Mouse (Mus musculus) adrenal gland, adult 8-10 months (tissue): ENCODE results near the gene Ccna1. TPM values are rescaled to one million over a fixed set of nuclear protein-coding genes. Genes with fewer than 3 reads are reported as not detected.
A peak's percentile ranks its signal among the peaks of the same experiment; 100 is the strongest.

Experiments
- DNase-seq: peaks from one replicate; pipeline ENCODE4 v3.0.0; 2022
- total RNA-seq, 4 experiments: library from RNA; stranded (reverse); gene quantifications; 2 replicates each; pipeline ENCODE4 v1.2.4; 2022

Gene Ccna1
- total RNA-seq, 4 experiments from 2014 or later = not detected

DNA sequence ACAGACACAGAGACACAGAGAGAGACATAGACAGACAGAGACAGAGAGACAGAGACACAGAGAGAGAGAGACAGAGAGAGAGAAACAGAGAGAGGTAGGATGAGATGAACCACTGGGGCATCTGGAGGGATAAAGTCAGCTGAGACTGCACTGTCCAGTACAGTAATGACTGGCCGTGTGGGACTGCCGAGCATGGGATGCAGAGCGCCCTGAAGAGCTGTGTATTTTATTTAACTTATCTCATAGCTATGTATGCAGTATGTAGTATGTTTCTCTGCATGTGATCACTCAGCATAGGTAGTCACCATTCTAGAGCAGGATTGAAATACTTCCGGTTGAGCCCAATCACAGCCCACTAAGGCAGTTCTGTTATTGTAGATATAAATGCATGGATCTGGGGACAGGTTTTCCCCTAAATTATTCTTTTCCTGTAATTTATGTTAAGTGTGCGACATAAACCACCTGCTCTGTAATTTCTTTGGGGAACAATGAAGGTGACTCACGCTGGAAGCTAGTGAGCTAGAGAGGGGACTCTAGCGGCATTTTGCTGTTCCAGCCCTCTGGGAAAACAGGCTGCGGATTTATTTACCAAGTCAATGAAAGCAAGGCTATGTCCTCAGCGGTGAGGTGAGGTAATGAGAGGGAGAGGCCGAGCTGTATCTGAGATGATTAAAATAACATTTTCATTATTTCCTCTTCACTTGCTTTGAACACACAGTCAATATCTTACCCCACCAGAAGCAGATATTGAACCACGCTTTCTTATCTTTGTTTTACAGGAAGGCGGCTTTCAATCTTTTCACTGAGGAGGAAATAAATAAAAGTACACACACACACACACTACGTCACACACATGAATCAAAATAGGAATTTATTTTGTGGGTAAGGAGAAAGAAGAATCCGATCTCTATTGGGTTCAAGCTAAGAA, 10.7 kb upstream of the Ccna1 start:
- DNase-seq = no peak

DNA sequence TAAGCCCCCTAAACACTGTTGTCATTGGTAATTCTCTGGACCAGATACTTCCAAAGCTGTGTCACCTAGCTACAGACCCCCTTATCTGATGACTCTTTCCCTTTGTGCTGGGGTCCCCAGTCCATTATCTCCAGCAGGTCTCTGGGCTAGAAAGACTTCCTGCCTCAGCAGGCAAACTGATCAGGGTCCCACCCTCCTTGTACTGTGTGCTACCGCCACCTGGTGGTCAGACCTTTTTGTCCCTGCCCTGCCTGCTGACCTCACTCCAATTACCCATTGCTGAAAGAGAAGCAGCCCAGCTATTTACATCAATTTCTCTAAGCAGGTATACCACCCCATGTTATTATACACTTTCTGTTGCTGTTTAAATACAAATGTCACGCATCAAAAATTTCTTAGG, 9.1 kb upstream of the Ccna1 start:
- peak; percentile 36 for DNase-seq

DNA sequence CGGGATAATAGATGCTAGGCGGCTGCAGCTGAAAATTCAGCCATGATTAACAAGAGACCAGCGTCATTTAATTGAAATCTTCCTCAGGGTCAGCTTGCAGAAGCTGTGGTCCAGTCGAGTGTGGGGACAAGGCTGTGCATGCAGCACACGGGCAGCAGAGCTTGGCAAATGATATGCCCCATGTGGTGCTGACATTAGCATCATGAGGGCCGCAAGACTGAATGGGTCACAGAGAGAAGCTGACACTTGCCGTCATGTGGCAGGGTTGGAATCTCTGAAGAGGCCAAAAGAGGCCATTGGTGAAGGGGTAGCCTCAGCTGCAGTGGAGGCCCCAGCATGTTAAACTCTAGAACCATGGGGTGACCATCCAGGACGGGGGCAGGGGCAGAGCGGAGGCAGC, 7.4 kb upstream of the Ccna1 start:
- DNase-seq = no peak

DNA sequence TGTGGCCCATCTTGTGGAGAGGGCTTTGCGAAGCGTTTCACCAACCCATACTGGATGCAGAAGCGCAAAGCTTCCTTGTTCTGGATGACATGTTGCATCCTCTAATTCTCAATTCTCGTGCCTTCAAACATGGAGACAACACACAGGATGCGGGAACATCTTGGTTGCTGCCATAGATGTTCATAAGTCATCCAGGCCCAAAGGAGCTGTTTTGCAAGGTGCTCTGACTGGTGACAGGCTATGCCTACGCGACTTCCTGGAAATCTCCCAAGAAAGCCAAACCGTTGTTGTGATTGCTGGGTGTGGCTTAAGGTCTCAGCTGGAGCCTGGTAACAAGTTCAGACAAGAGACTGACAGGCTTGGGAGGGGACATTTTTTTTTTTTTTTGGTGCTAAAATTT, 1.1 kb upstream of the Ccna1 start:
- no peak for DNase-seq

DNA sequence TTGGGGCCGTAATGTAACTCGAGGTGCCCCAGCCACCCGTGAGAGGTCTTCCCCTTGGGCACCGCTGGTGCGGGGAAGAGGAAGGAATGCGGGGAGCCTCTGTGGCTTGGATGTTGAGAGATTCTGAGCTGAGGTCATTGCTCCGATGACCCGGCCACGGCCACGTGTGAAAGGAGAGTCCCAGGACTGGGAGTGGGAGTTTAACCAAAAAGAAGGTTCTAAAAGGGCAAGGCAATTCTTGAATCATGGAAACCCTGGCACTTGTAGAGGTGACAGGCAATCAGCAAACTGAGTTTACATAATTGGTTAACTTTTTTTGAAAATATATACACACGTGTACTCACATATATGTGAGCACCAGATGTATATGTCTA, 433 bp upstream of the Ccna1 start:
- DNase-seq = no peak

DNA sequence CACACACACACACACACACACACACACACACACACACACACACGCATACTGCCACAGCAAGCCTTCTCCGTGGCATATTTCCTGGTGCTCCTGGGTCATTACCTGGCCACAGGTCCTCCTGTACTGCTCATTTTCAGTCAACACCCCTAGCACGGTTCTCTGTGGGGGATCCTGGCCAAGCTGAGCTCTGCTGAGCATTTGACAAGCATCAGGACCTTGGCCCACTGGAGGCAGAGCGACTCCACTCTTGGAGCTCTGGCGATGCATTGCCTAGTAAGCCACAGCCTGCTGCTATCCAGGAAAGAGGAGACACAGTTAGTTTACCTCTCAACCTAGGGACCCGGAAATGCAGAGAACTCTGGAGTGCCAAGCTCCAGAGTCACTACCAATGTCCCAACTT, 1.1 kb downstream of the Ccna1 start:
- no peak for DNase-seq

DNA sequence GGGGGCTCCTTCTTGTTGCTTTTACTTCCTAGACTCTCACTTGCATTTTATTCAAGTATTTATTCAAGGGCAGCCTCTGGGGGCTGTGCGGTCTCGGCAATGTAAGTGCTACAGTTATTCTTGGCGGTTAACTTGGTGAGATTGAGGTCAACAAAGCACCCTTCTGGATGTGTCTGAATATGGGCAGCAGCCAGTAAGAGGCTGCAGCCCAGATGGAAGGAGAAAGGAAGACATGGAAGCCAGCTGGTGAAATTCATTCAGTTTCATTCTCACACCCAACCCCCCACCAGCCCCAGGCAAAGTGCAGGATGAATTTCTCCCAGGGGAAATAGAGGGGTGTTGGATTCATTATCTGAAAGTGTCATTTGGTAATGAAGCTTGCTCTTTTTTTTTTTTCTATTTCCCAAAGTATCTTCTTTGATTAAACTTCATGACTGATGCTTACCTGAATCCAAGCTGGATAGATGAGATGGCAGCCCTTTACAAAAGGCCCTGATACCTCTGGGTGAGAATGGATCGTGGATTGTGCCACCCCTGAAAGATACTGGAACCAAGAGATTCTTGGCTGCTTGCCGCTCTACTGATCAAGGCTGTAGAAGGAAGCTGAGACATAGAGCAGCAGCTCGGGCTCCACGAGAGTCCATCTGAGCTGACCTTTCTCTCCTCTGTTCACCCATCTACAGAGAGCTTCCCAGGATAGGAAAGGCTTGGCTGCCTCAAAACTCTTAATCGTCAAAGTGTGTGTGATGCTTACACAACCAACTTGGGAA, 10.5 kb downstream of the Ccna1 start:
- no peak for DNase-seq

DNA sequence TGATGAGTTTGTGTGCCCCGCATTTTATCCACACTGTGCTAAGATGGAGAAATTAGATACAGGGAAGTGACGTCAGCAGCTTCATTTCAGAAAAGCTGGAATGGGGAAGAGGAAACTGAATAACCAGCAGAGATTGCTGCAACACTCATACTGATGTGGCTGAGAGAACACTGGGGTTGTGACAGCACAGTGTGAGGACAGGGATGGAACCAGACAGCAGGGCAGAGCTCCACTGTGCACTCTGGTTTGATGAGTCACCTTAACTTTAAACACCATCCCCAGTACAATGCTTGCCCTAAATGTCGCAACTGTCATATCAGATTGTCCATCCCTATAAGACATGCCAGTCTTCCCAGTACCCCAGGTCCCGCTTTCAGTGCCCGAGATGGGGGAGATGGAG, 17.7 kb downstream of the Ccna1 start:
- no peak for DNase-seq

DNA sequence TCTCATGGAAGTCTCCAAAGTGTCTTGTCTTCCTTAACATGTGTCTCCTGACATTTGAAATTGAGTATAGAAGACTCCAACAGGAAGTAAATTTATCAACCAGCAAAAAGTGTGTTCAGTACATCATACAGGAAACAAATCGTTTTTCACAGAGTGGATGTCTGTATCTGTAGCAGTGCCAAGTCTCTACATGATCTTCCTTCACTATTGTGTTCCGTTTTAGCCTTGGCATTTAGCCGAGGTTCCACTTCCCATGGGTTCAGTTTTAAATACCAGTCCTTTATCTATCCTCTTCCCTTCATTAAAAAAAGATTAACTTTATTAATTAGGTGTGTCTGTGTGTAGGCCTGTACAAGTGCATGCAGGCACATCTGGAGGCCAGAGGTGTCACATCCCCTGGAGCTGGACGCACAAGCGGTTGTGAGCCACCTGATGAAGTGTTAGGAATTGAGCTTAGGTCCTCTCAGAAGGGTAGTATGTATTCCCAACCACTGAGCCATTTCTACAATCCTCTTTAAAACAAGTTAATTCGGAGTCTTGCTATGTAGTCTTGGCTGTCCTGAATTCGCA, 27.9 kb downstream of the Ccna1 start:
- DNase-seq = no peak

DNA sequence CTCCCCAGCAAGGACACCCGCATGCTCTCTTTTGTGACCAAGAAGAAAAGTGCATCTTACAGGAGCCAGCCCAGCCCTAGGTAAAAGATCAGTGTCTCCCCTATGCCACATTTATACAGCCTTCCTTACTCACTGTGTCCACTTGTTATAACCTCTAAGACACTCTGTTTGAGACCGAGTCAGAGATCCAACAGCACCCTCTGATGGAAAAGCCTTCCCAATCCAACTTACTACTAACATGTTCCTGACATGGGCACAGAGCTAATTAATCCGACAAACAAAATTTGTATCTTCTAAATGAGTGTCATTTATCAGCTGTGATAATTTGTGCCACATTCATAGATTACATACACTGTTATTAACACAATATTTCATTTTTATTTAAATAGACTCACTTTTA, 29.8 kb downstream of the Ccna1 start:
- DNase-seq = no peak

DNA sequence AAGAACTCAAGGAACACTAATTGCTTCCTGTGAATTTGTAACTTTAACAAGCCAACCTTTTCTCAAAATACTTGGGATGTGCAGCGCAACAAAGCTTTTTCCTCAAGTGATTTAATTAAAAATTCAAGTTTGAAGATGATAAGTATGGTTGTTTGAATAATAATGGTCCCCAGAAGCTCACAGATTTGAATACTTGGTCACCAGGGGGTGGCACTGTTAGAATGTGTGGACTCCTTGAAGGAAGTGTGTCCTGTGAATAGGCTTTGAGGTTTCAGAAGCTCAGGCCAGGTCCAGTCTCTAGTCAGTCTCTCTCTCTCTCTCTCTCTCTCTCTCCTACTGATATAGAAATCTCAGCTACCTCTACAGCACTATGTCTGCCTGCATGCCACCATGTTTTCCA, 32.0 kb downstream of the Ccna1 start:
- DNase-seq = no peak

DNA sequence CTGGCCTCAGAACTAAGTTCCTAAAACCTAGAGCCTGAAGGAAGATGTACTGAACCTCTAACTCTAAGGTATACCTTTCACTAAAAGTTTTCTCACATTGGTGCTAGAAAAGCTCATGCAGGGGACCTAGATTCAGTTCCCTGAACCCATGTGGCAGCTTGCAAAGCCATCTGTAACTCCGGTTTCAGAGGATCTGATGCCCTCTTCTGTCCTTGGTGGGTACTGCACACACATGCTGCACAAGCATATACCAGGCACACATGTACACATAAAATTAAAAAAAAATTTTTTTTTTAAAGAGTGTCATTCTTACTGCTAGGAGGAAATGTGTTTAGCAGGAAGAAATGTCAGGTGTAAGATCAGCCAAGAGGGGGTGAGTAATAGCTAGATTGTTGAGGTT, 33.1 kb downstream of the Ccna1 start:
- no peak for DNase-seq

DNA sequence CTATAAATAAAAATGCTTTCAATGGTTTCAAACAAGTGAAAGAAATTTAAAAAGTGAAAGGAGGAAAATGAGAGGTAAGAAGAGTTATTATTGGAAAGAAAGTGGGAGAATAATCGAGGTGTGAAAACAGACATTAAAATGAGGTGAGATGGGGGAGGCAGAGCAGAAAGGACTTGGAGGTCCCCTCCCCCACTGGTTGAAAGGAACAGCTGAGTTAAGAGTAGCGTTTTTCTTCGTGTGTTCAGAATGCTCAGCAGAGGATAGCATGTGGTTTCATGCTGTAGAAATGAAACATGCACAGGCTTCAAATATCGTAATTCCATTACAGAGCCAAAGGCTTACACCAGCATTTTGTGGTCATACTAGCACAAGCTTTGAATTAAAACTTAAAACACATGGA, 42.8 kb downstream of the Ccna1 start:
- no peak for DNase-seq

DNA sequence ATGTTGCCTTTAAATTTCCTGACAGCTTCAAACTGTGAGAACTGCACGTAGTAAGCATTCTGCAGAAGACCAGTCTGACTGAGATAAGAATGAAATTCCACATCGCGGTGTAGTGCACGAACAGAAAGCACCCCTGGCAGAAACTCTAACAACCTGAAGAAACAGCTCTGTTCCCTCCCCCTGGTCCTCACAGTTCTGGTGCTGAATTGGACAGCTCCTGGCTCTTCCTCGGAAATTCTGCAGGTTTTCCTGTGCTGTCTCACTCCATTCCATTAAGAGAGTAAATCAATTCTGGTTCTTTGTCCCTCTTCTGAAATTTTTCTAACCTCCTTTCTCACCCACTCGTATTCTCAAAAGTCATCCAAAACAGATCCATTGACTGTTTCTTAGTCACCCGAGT, 43.6 kb downstream of the Ccna1 start:
- DNase-seq = no peak

DNA sequence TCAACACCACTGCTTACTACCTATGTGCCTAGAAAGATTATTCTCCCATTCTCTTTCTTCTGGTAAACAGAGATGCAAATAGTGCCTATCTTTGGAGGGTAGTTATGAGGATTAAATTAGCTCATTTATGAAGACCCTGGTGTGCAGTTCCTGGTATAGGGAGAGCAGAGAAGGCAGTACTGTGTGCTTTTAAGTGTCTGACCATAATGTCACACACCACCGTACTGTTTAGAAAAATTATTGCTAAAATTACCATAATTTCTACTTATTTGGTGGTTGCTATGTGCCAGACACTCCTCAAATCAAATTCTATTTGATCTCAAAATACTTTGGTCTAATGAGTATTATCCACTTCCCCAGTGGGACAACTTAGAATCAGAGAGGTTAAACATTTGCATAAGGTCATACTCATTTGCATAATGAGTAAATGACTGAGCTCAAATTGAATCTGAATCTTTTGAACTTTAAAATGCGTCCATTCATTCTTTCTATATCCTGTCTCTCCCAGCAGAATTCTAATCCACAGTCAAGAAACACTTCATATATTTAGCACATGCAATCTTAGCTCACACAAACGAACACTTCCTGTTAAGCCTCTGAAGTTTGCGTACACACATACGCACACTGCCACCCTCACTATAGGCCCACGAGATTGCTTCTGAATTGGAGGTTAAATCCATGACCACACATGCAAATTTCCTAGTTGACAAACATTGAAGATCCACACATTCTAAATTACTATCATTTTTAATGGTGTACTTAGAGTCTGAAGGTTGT, 46.1 kb downstream of the Ccna1 start:
- DNase-seq = no peak

DNA sequence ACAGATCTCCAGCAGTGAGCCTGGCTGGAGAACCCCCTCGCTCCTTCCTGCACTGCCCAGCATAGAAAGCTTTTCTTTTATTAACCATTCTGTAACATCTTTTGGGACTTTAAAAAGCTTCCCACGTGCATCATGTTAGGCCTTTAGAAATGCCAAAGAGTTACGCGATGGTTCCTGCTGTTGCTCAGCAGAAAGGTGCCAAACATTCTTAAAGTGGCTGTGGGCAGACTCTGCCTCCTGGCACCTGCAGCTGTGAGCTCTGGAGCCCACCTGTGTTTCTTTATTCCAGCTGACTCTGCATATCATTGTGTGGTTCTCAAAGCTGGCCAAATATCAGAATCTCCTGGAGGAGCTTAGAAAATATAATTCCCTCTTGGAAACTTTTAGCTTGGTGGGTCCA, 51.3 kb downstream of the Ccna1 start:
- DNase-seq = no peak

DNA sequence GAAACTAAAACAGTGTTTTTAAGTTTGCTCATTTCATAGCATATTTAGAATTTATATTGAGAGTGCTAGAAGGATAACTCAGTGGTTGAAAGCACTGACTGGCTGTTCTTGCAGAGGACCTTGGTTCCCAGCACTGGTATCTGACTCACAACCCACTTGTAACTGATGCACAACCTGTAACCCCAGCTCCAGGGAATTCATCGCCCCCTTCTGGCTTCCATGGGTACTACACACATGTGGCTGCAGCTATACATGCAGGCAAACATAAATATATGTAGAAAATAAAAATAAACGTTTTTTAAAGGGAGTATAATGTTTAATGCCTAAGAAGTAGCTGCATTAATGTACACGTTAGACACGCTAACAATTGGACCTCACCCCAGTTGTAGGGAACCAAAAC, 53.6 kb downstream of the Ccna1 start:
- DNase-seq = no peak

Other genes starting within 250 kb of the Ccna1 start
- 10 to 100 TPM; 25.4 to 38.6 (median 31.6) TPM for gene Rfxap, start 247.7 kb downstream of the Ccna1 start, total RNA-seq
- not detected for gene Sertm1, start 139.6 kb downstream of the Ccna1 start, total RNA-seq
- 10 to 100 TPM; 52.4 to 63.4 (median 57.1) TPM for gene Spg20, start 56.6 kb upstream of the Ccna1 start, total RNA-seq
- not detected for gene Ccdc169, start 81.8 kb upstream of the Ccna1 start, total RNA-seq
- not detected for gene Sohlh2, start 126.5 kb upstream of the Ccna1 start, total RNA-seq
- gene Dclk1, start 186.9 kb upstream of the Ccna1 start, total RNA-seq = 1 to 10 TPM; 1.7 to 3.7 (median 2.4) TPM